Mouse (Mus musculus) liver, embryonic 18 days (tissue): ENCODE data around the gene 1810055G02Rik. TPM values are rescaled to one million over a fixed set of nuclear protein-coding genes. Genes with fewer than 3 reads are reported as not detected.

Source experiments
- polyA plus RNA-seq: library from polyadenylated mRNA; depleted of rRNA; stranded (reverse); fragments of >200 nt; gene quantifications from 2 replicates; pipeline ENCODE4 v1.2.3, GENCODE M21; 2012; rRNA removed

The 1810055G02Rik gene
- 27.1 and 30.3 TPM in 2 replicates for polyA plus RNA-seq

DNA sequence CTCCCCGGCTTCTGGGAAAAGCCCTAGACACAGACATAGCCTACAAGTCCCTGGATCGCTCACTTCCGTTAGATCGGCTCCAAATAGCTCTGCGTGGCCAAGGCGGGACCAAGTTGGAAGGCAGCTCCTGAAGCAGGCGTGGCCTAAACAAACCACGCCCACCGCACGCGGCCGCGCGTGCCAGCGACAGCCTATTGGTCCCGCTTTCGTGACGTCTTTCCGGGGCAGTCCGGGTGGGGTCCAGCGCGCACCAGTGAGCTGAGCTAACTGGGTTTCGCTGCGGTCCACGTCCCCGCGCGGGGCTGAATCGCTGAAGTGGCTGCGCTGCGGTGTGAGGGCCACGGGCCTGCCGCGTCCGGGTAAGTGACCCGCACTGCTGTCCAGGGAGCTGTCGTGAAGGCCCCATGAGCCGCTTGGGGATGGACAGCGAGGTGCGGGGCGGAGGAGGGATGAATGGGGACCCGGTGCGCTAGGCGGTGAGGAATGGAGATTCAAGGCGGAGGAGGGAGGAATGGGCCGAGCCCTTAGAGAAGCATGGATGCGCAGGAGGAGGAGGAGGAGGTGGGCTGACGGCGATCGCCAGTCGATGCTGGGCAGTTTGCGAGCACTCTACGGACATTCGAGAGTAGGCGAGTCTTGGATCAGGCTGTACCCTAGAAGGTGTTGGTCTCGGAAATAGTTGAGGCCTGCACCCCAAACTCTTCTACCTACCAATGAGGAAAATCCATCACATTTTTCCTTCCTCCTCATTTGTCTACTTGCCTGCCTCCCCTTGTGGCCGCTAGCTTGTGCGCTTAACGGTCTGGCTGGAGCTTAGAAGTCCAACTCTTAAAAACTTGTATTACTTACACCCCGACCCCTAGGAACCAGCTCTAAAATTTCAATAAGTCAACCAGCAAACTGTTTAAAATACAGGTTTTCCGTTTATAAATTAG lies at the start of gene 1810055G02Rik:
Gene 1810055G02Rik (plus strand): TSS at position 216 of the 935 bp plus-strand sequence.

DNA sequence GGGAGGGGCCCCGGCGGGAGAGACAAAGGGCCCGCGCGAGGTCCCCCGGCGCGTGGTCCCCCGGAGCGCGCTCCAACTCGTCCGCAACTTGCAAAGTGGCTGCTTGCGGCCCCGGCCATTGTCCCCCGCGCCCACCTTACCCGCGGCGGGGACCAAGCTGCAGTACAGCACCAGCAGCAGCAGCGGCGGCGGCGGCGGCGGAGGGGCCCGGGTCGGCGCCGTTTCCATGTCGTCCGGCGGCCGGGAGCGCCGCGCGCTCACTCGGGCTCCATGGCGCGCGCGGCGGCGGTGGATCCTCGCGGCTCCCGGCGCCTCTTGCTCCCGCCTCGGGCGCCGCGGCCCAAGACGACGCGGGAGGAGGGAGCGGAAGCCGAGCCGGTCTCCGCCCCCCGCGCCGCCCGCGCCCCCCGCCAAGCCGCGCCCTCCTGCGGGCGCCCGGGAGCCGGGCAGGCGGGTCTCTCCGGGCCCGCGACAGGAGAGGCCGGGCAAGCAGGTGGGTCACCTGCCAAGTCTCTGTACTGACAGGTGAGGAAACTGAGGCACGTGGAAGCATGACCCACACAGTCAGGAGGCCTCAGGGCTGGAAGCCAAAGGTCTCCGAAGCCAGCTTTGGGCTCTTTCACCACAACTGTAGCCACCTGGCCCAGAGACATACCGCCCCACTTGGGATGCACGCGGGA lies 21.7 kb upstream of the 1810055G02Rik start, which contains the start of gene Lrp5:
Gene Lrp5 (minus strand): TSS at position 350 of the 680 bp plus-strand sequence.

DNA sequence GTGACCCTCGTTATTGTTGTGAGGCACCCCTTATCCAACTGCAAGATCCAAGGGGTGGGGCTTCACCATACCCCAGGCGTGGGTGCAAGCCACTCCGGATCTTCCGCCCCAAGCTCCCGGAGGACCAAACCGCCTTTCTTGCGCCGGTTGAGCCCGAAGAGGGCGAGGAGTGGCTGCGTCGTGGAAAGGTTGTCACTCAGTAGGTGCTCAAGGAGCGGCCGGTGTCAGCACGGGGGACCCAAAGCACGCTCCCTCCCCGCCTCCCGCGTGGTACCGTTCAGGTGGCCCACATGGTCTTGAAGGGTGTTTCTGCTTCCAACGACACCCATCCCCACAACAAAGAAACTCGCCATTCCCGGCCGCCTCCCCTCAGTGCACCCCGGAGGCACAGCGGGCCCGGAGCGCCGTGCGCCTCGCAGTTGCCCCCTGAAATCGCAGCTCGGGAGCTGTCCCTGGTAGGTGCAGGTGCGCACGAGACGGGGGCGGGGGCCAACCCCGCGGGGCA lies 59.2 kb downstream of the 1810055G02Rik start, which contains the start of gene Kmt5b:
Gene Kmt5b (plus strand): TSS at position 146 of the 505 bp plus-strand sequence.

Other genes starting within 250 kb of the 1810055G02Rik start
- 22.7 and 25.0 TPM in 2 replicates for gene Ppp6r3, start 132.5 kb upstream of the 1810055G02Rik start, polyA plus RNA-seq
- 8.4 and 11.5 TPM in 2 replicates for gene Lrp5, start 21.7 kb upstream of the 1810055G02Rik start, polyA plus RNA-seq
- 7.2 and 7.8 TPM in 2 replicates for gene Kmt5b, start 59.1 kb downstream of the 1810055G02Rik start, polyA plus RNA-seq
- 36.1 and 46.3 TPM in 2 replicates for gene Chka, start 143.5 kb downstream of the 1810055G02Rik start, polyA plus RNA-seq
- gene Tcirg1, start 198.8 kb downstream of the 1810055G02Rik start, polyA plus RNA-seq = 87.5 and 103 TPM in 2 replicates
- gene Ndufs8, start 204.5 kb downstream of the 1810055G02Rik start, polyA plus RNA-seq = 113 and 118 TPM in 2 replicates
- 9.4 and 9.6 TPM in 2 replicates for gene Aldh3b1, start 221.5 kb downstream of the 1810055G02Rik start, polyA plus RNA-seq
- 56.6 and 56.7 TPM in 2 replicates for gene Unc93b1, start 226.9 kb downstream of the 1810055G02Rik start, polyA plus RNA-seq